Mouse (Mus musculus) ES-E14 (cell line): ENCODE measurements around the gene Zfp759. TPM values are rescaled to one million over a fixed set of nuclear protein-coding genes. Genes with fewer than 3 reads are reported as not detected.
A peak's percentile ranks its signal among the peaks of the same experiment; 100 is the strongest.

Experiments
- DNase-seq: peaks from one replicate; pipeline ENCODE4 v3.0.0-alpha.2; 2013; ENCODE audit warnings: low read depth, low spot score
- H3K27ac ChIP-seq: 2 replicates; pipeline ENCODE4 v1.5.1; 2012; ENCODE audit warnings: low read depth, mild to moderate bottlenecking, low read length, moderate library complexity, mixed read lengths; ENCODE audit not compliant: poor library complexity, insufficient read depth, severe bottlenecking
- H3K36me3 ChIP-seq: 2 replicates; pipeline ENCODE4 v1.6.1; 2012; ENCODE audit warnings: mild to moderate bottlenecking, low read length, moderate library complexity, mixed read lengths; ENCODE audit not compliant: control insufficient read depth, poor library complexity, insufficient read depth, severe bottlenecking
- H3K4me1 ChIP-seq, 2 experiments: fragments of 150-350 bp in 1 of 2; sonication (generic) in 1 of 2; 2 replicates each; pipeline ENCODE4 v1.6.1; 2012; ENCODE audit warnings: low read length in 2 of 2, mild to moderate bottlenecking in 1 of 2, mixed read lengths in 1 of 2; ENCODE audit not compliant: control insufficient read depth in 2 of 2, insufficient read depth in 2 of 2, poor library complexity in 1 of 2
- H3K4me3 ChIP-seq, 2 experiments: fragments of 150-350 bp in 1 of 2; sonication (generic) in 1 of 2; 2 replicates each; pipeline ENCODE4 v1.5.1; 2012; ENCODE audit warnings: low read length in 2 of 2, low read depth in 1 of 2, mild to moderate bottlenecking in 1 of 2, mixed read lengths in 1 of 2; ENCODE audit not compliant: insufficient read depth in 1 of 2, poor library complexity in 1 of 2, severe bottlenecking in 1 of 2
- H3K9ac ChIP-seq: 2 replicates; pipeline ENCODE4 v1.6.1; 2012; ENCODE audit warnings: low read depth, mild to moderate bottlenecking, low read length, mixed read lengths; ENCODE audit not compliant: poor library complexity, insufficient read depth, severe bottlenecking
- H3K9me3 ChIP-seq: fragments of 150-350 bp; sonication (generic); 2 replicates; pipeline ENCODE4 v1.6.1; 2012; ENCODE audit warnings: low read depth, mild to moderate bottlenecking, low read length; ENCODE audit not compliant: control insufficient read depth, insufficient read depth
- CHD2 ChIP-seq: IDR thresholded peaks from 2 replicates; pipeline ENCODE4 v1.6.1; 2014; ENCODE audit warnings: mild to moderate bottlenecking, low read depth, low read length, inconsistent platforms
- HCFC1 ChIP-seq: IDR thresholded peaks from 2 replicates; pipeline ENCODE4 v1.6.1; 2012; ENCODE audit warnings: low read length, inconsistent platforms, borderline replicate concordance; ENCODE audit not compliant: insufficient read depth
- MAFK ChIP-seq: IDR thresholded peaks from 2 replicates; pipeline ENCODE4 v1.6.1; 2014; ENCODE audit warnings: mild to moderate bottlenecking, low read depth, low read length, inconsistent platforms; ENCODE audit not compliant: insufficient read depth
- ZC3H11A ChIP-seq: IDR thresholded peaks from 2 replicates; pipeline ENCODE4 v1.6.1; 2012; ENCODE audit warnings: low read depth, mild to moderate bottlenecking, inconsistent platforms, low read length, borderline replicate concordance
- ZNF384 ChIP-seq: IDR thresholded peaks from 2 replicates; pipeline ENCODE4 v1.6.1; 2012; ENCODE audit warnings: low read depth, low read length, inconsistent platforms
- in situ Hi-C, 2 experiments: fragments of 600-800 bp; cut with MboI; formaldehyde crosslinking; loops; one replicate each; pipeline ENCODE4 v1.15.1; 2025; ENCODE audit warnings: low sequenced_read_pairs in 2 of 2, inconsistent platforms in 1 of 2; ENCODE audit not compliant: unreplicated experiment in 2 of 2
- total RNA-seq: library from RNA; depleted of rRNA; stranded (reverse); fragments of 300-350 nt; gene quantifications from 2 replicates; pipeline ENCODE4 v1.2.3, GENCODE M21; 2012

Zfp759 gene
- total RNA-seq, 1 experiment, result 3.8 TPM

GRCm38 (mm10) chr13:67090154-67090553, 31.3 kb upstream of the Zfp759 start:
- no peaks in the 10 kb centered on the region; the same call in 1 of the 2 replicates for H3K36me3 ChIP-seq
- H3K9ac ChIP-seq, result no peak overlapping the region
- TF ChIP-seq MAFK (no peak), ZNF384 (no peak), CHD2 (no peak), HCFC1 (no peak), ZC3H11A (no peak)
- DNase-seq, result no peak
- H3K4me1 ChIP-seq, result no peaks in the 10 kb centered on the region
- no peaks in the 10 kb centered on the region for H3K9me3 ChIP-seq
- H3K4me3 ChIP-seq, result no peak overlapping the region
- in situ Hi-C loops, result no loop called here
- no peak overlapping the region for H3K27ac ChIP-seq

GRCm38 (mm10) chr13:67097876-67098275, 23.6 kb upstream of the Zfp759 start, which contains the start of gene Zfp708:
Gene Zfp708, minus strand, starts transcription at chr13:67097976.
- H3K4me3 ChIP-seq, result no peak within 1 kb of the TSS
- no peak within 1 kb of the TSS for H3K27ac ChIP-seq
- no peaks in the 10 kb centered on the region for H3K4me1 ChIP-seq
- no peak for TF ChIP-seq ZC3H11A
- TF ChIP-seq MAFK, result no peak
- TF ChIP-seq ZNF384, result no peak
- TF ChIP-seq CHD2, result no peak
- TF ChIP-seq HCFC1, result no peak
- DNase-seq, result no peak
- no peaks in the 10 kb centered on the region; the same call in 1 of the 2 replicates for H3K36me3 ChIP-seq
- no peak within 1 kb of the TSS for H3K9ac ChIP-seq
- no peaks in the 10 kb centered on the region for H3K9me3 ChIP-seq
- in situ Hi-C loops, result no loop called here

GRCm38 (mm10) chr13:67107681-67108080, 13.8 kb upstream of the Zfp759 start:
- peaks cover 5% of the 10 kb centered on the region; the same call in 1 of the 2 replicates for H3K36me3 ChIP-seq
- no peak overlapping the region for H3K27ac ChIP-seq
- H3K9me3 ChIP-seq, result no peaks in the 10 kb centered on the region
- TF ChIP-seq ZNF384, result no peak
- TF ChIP-seq MAFK, result no peak
- TF ChIP-seq HCFC1, result no peak
- no peak for TF ChIP-seq ZC3H11A
- TF ChIP-seq CHD2, result no peak
- peak overlapping the region; percentile 79 to 87 for H3K4me3 ChIP-seq
- no peak for DNase-seq
- peaks cover 2% of the 10 kb centered on the region in 2 experiments; a peak in 3 of 4 replicates for H3K4me1 ChIP-seq
- H3K9ac ChIP-seq, result peak overlapping the region; percentile 83; the same call in 1 of the 2 replicates
- in situ Hi-C loops, result no loop called here

- TF ChIP-seq ZNF384 (no peak), MAFK (peak; percentile 94), CHD2 (no peak), ZC3H11A (no peak), HCFC1 (peak; percentile 94)
- peak within 1 kb of the TSS; percentile 83 for H3K9ac ChIP-seq
- H3K36me3 ChIP-seq, result peaks cover 5% of the 10 kb centered on the region; the same call in 1 of the 2 replicates
- in situ Hi-C loops, result no loop called here
- peak within 1 kb of the TSS; percentile 79 to 87 for H3K4me3 ChIP-seq
- H3K4me1 ChIP-seq, result peaks cover 2% of the 10 kb centered on the region in 2 experiments; a peak in 3 of 4 replicates
- peak; percentile 99 for DNase-seq
- peak within 1 kb of the TSS; percentile 45; the same call in 1 of the 2 replicates for H3K27ac ChIP-seq
- H3K9me3 ChIP-seq, result no peaks in the 10 kb centered on the region
Measured at GRCm38 (mm10) chr13:67108194-67108820, 13.2 kb upstream of the Zfp759 start, which contains the start of gene Gm28557. Gene Gm28557, minus strand, starts transcription at chr13:67108604.
